Mouse (Mus musculus): ENCODE data around the gene Cbx1. TPM values are rescaled to one million over a fixed set of nuclear protein-coding genes. Genes with fewer than 3 reads are reported as not detected.

Gene Cbx1
- polyA plus RNA-seq, 1 experiment from 2014 or later: 80.2 TPM

DNA sequence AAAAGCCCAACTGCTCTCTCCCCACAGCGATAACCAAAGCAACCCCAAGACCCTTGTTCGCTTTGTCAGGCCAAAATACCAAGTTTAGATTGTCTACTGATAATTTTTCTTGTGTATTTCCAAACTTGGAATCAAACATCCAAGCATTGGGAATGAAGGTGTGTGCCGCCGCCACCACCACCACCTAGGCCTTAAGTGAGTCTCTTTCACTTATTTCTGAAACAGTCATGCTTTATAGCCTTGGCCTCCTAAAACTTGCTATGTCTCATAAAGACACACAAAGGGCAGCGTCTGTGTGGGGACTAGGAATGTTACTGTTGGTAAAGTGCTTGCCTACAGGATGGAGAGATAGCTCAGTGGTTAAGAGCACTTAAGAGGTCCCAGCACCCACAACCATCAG is 25.0 kb downstream of the Cbx1 start:
- H3K9ac ChIP-seq (ENCODE audit: low read depth, low read length): no peak overlapping the region
- H3K9me3 ChIP-seq (ENCODE audit: control insufficient read depth, low read length): no peaks in the 10 kb centered on the region
- 90% methylated on average over 5 of the region's 5 CpGs for WGBS
- H3K36me3 ChIP-seq (ENCODE audit: control insufficient read depth, insufficient read depth, low read length): peaks cover 89% of the 10 kb centered on the region
- DNase-seq (ENCODE audit: low spot score) (no peak), ATAC-seq (ENCODE audit: low read depth) (no peak)
- H3K4me1 ChIP-seq (ENCODE audit: control insufficient read depth, insufficient read depth, low read length): no peaks in the 10 kb centered on the region
- no peak overlapping the region for H3K4me2 ChIP-seq (ENCODE audit: low read depth, low read length)
- H3K27me3 ChIP-seq (replicated peaks; ENCODE audit: control insufficient read depth, insufficient read depth, low read length): no peaks in the 10 kb centered on the region
- no peak overlapping the region for H3K27ac ChIP-seq (replicated peaks; ENCODE audit: low read depth, low read length)
- no peak overlapping the region for H3K4me3 ChIP-seq (ENCODE audit: low read depth, low read length)

DNA sequence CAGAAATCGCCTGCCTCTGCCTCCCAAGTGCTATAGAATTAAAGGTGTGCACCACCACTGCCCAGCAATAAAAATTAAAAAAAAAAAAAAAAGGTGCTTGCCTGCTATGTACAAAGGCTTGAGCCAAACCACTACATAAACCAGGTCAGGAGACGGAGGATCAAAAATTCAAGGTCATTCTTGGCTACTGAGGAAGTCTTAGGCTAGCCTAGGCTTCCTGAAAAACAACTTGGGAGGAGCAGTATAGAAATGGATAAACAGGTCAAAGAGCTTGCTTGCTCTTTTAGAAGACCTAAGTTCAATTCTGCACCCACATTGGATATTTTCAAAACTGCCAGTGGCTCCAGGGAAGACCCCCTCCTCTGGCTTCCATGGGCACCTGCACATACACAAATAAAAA is 25.5 kb downstream of the Cbx1 start:
- Histone ChIP-seq H3K4me1 (ENCODE audit: control insufficient read depth, insufficient read depth, low read length) (no peaks in the 10 kb centered on the region), H3K27ac (replicated peaks; ENCODE audit: low read depth, low read length) (no peak overlapping the region), H3K4me3 (ENCODE audit: low read depth, low read length) (no peak overlapping the region), H3K9me3 (ENCODE audit: control insufficient read depth, low read length) (no peaks in the 10 kb centered on the region), H3K4me2 (ENCODE audit: low read depth, low read length) (no peak overlapping the region), H3K9ac (ENCODE audit: low read depth, low read length) (no peak overlapping the region), H3K27me3 (replicated peaks; ENCODE audit: control insufficient read depth, insufficient read depth, low read length) (no peaks in the 10 kb centered on the region), H3K36me3 (ENCODE audit: control insufficient read depth, insufficient read depth, low read length) (peaks cover 89% of the 10 kb centered on the region)
- DNase-seq (ENCODE audit: low spot score) (no peak), ATAC-seq (ENCODE audit: low read depth) (no peak)
- 82% methylated on average over 2 of the region's 2 CpGs for WGBS

DNA sequence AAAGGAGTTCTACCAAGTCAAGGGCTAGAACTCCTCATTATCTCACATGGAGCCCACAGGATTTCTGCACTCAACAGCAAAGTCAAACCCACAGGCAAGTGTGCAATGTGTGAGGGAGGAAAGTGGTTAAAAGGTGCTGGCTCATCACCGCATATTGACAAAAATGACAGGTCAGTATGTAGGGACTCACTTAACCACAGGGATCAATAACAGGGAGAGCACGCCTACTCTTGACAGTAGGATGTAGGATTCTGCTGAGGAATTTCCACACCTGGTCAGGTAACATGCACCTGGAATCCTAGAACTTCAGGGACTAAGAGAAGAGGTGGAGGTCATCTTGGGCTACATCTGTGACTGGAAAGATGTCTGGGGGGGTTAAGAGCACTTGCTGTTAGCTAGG is 27.0 kb downstream of the Cbx1 start:
- no peak overlapping the region for H3K27ac ChIP-seq (replicated peaks; ENCODE audit: low read depth, low read length)
- H3K4me3 ChIP-seq (ENCODE audit: low read depth, low read length): no peak overlapping the region
- H3K9ac ChIP-seq (ENCODE audit: low read depth, low read length): no peak overlapping the region
- H3K27me3 ChIP-seq (replicated peaks; ENCODE audit: control insufficient read depth, insufficient read depth, low read length): no peaks in the 10 kb centered on the region
- WGBS: 98% methylated on average over 2 of the region's 2 CpGs
- no peaks in the 10 kb centered on the region for H3K9me3 ChIP-seq (ENCODE audit: control insufficient read depth, low read length)
- peaks cover 90% of the 10 kb centered on the region for H3K36me3 ChIP-seq (ENCODE audit: control insufficient read depth, insufficient read depth, low read length)
- DNase-seq (ENCODE audit: low spot score) (no peak), ATAC-seq (ENCODE audit: low read depth) (no peak)
- no peaks in the 10 kb centered on the region for H3K4me1 ChIP-seq (ENCODE audit: control insufficient read depth, insufficient read depth, low read length)
- no peak overlapping the region for H3K4me2 ChIP-seq (ENCODE audit: low read depth, low read length)

DNA sequence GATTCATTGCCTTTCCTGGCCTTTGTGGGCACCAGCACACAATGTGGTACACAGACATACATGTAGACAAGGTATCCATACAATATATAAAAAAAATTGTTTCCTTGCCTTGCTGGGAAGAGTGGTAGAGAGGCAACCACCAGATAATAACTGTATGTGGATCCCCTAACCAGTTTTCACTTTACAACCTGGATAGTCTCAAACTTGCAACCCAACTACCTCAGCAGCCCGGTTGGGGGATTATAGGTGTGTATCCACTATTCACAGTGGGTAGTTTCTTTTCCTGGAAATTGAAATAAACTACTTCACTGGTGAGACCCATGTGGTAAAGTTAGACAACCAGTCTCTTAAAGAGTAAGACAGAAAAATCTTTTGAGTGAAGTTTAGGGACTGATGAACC is 27.6 kb downstream of the Cbx1 start:
- no peak overlapping the region for H3K9ac ChIP-seq (ENCODE audit: low read depth, low read length)
- no peak overlapping the region for H3K4me2 ChIP-seq (ENCODE audit: low read depth, low read length)
- WGBS: 93% methylated on average over 1 of the region's 1 CpGs

DNA sequence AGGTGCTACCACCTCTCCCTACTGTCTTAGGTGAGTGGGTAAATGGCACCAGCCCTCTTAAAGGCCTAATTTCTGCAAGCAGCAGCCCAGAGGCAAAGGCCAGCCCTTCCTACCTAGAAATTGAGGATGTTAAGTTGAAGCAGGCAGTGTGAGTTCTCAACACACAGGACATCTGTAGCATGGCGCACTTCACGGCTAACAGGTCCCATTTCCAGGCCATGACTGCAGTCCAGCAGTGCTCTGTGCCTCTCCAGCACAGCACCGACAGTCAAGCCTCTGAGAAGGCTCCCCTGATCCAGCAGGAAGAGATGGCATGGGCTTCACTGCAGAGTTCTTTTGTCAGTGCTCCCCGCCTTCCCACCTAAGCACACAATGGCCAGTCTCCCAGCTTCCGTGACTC is 28.1 kb downstream of the Cbx1 start:
- H3K36me3 ChIP-seq (ENCODE audit: control insufficient read depth, insufficient read depth, low read length): peaks cover 90% of the 10 kb centered on the region
- H3K9me3 ChIP-seq (ENCODE audit: control insufficient read depth, low read length): no peaks in the 10 kb centered on the region
- no peaks in the 10 kb centered on the region for H3K27me3 ChIP-seq (replicated peaks; ENCODE audit: control insufficient read depth, insufficient read depth, low read length)
- H3K27ac ChIP-seq (replicated peaks; ENCODE audit: low read depth, low read length): no peak overlapping the region
- DNase-seq (ENCODE audit: low spot score): no peak
- no peaks in the 10 kb centered on the region for H3K4me1 ChIP-seq (ENCODE audit: control insufficient read depth, insufficient read depth, low read length)
- WGBS: 92% methylated on average over 5 of the region's 5 CpGs
- ATAC-seq (ENCODE audit: low read depth): no peak
- H3K4me3 ChIP-seq (ENCODE audit: low read depth, low read length): no peak overlapping the region
- H3K9ac ChIP-seq (ENCODE audit: low read depth, low read length): no peak overlapping the region
- H3K4me2 ChIP-seq (ENCODE audit: low read depth, low read length): no peak overlapping the region

More for the DNA sequence above, 27.6 kb downstream of the Cbx1 start:
- H3K27me3 ChIP-seq (replicated peaks; ENCODE audit: control insufficient read depth, insufficient read depth, low read length): no peaks in the 10 kb centered on the region
- ATAC-seq (ENCODE audit: low read depth): no peak
- H3K36me3 ChIP-seq (ENCODE audit: control insufficient read depth, insufficient read depth, low read length): peaks cover 90% of the 10 kb centered on the region
- DNase-seq (ENCODE audit: low spot score): no peak
- no peaks in the 10 kb centered on the region for H3K4me1 ChIP-seq (ENCODE audit: control insufficient read depth, insufficient read depth, low read length)
- H3K9me3 ChIP-seq (ENCODE audit: control insufficient read depth, low read length): no peaks in the 10 kb centered on the region
- no peak overlapping the region for H3K27ac ChIP-seq (replicated peaks; ENCODE audit: low read depth, low read length)
- H3K4me3 ChIP-seq (ENCODE audit: low read depth, low read length): no peak overlapping the region

DNA sequence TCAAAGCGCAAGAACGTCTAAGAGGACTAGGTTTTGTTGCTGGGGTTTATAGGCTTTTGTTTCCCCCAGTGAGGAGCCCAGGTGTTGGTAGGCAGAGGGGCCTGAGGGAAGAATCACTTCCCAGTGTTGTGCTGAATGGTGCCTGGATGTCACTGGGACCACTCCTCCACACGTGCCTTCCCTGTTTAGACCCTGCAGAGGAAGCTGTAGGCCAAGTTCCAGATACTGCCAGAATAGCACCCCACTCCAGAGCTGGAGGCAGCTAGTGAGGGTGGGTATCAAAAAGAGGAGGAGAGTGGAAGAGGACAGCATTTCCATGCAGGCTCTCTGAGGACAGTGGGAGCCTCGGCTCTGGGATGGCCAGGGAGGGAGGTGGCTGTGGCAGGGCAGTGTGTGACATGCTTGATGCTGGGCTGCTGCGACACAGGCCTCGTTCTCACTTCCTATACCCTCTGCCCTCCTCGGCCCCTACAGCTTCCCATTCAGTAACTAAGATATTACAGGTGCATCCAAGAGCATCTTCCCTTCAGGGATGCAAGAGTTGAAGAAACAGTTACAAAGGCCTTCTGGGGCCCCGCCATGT is 29.3 kb downstream of the Cbx1 start:
- peaks cover 90% of the 10 kb centered on the region for H3K36me3 ChIP-seq (ENCODE audit: control insufficient read depth, insufficient read depth, low read length)
- ATAC-seq (ENCODE audit: low read depth) (no peak), DNase-seq (ENCODE audit: low spot score) (no peak)
- H3K4me3 ChIP-seq (ENCODE audit: low read depth, low read length): no peak overlapping the region
- no peak overlapping the region for H3K4me2 ChIP-seq (ENCODE audit: low read depth, low read length)
- 86% methylated on average over 8 of the region's 8 CpGs for WGBS
- peaks cover 3% of the 10 kb centered on the region; the same call in 1 of the 2 replicates for H3K4me1 ChIP-seq (ENCODE audit: control insufficient read depth, insufficient read depth, low read length)
- no peak overlapping the region for H3K27ac ChIP-seq (replicated peaks; ENCODE audit: low read depth, low read length)
- H3K9ac ChIP-seq (ENCODE audit: low read depth, low read length): no peak overlapping the region
- H3K27me3 ChIP-seq (replicated peaks; ENCODE audit: control insufficient read depth, insufficient read depth, low read length): no peaks in the 10 kb centered on the region
- H3K9me3 ChIP-seq (ENCODE audit: control insufficient read depth, low read length): no peaks in the 10 kb centered on the region

DNA sequence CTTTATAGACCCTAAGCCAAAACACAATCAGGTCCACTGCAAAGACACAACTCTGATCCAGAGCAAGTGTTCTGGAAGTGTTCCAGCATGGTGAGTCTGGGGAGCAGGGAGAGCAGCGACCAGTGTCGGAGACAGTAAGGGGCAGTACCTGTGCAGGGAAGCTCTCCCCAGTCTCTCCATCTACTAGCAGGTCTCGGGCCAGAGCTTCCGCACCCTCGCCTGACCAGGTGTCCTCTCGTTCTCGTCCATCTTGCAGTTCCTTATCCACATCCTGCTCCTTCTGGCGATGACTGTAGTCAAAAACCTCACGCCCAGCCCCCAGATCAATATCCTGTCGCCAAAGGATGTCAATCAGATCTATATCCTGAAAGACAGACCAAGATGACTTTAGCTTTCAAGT is 33.0 kb downstream of the Cbx1 start:
- 83% methylated on average over 10 of the region's 10 CpGs for WGBS
- no peak overlapping the region for H3K27ac ChIP-seq (replicated peaks; ENCODE audit: low read depth, low read length)
- H3K9ac ChIP-seq (ENCODE audit: low read depth, low read length): no peak overlapping the region
- ATAC-seq (ENCODE audit: low read depth) (no peak), DNase-seq (ENCODE audit: low spot score) (no peak)
- no peak overlapping the region for H3K4me3 ChIP-seq (ENCODE audit: low read depth, low read length)
- H3K4me2 ChIP-seq (ENCODE audit: low read depth, low read length): no peak overlapping the region
- peaks cover 75% of the 10 kb centered on the region for H3K36me3 ChIP-seq (ENCODE audit: control insufficient read depth, insufficient read depth, low read length)
- no peaks in the 10 kb centered on the region for H3K9me3 ChIP-seq (ENCODE audit: control insufficient read depth, low read length)
- peaks cover 38% of the 10 kb centered on the region for H3K4me1 ChIP-seq (ENCODE audit: control insufficient read depth, insufficient read depth, low read length)
- no peaks in the 10 kb centered on the region for H3K27me3 ChIP-seq (replicated peaks; ENCODE audit: control insufficient read depth, insufficient read depth, low read length)

DNA sequence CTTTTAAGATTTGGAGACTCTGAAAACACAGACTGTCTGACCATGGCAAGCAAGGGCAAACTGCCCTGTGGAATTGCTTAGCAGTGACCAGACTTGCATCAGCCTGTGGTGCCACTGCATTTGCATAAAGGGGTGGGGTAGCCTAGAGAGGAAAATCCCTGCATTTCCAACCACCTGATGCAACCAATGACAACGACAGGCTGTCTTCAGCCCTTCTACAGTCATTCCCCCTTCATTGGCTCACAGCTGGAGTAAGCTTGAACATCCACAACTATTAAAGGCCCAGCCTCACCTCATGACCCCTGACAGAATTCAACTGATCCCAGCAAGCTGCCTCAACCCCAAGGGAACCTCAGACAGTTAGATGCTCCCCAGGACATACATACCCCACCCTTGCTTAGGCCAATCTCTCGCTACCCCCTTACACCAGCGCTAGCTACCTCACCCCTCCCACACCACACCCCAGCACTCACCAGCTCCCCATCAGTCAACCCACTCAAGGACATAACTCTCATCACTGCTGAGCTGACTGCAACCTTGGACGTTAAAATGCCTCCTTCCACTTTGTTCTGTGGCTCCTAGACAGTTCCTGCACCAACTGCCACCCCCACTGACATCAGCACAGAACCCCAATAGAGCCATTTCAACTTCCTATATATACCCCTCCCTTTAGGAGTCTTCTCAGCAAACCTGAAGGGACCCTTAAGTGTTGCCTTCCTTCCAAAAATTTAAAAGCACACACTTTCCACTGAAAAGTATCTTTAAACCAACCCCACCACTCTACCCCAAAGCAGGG is 33.9 kb downstream of the Cbx1 start:
- peak overlapping the region; percentile 90 for H3K4me2 ChIP-seq (ENCODE audit: low read depth, low read length)
- H3K27me3 ChIP-seq (replicated peaks; ENCODE audit: control insufficient read depth, insufficient read depth, low read length): no peaks in the 10 kb centered on the region
- peaks cover 44% of the 10 kb centered on the region for H3K4me1 ChIP-seq (ENCODE audit: control insufficient read depth, insufficient read depth, low read length)
- no peak overlapping the region for H3K27ac ChIP-seq (replicated peaks; ENCODE audit: low read depth, low read length)
- DNase-seq (ENCODE audit: low spot score): no peak
- H3K9ac ChIP-seq (ENCODE audit: low read depth, low read length): peak overlapping the region; percentile 62; the same call in 1 of the 2 replicates
- no peak for ATAC-seq (ENCODE audit: low read depth)
- no peaks in the 10 kb centered on the region for H3K9me3 ChIP-seq (ENCODE audit: control insufficient read depth, low read length)
- H3K36me3 ChIP-seq (ENCODE audit: control insufficient read depth, insufficient read depth, low read length): peaks cover 75% of the 10 kb centered on the region
- 42% methylated on average over 4 of the region's 4 CpGs for WGBS
- H3K4me3 ChIP-seq (ENCODE audit: low read depth, low read length): peak overlapping the region; percentile 44

DNA sequence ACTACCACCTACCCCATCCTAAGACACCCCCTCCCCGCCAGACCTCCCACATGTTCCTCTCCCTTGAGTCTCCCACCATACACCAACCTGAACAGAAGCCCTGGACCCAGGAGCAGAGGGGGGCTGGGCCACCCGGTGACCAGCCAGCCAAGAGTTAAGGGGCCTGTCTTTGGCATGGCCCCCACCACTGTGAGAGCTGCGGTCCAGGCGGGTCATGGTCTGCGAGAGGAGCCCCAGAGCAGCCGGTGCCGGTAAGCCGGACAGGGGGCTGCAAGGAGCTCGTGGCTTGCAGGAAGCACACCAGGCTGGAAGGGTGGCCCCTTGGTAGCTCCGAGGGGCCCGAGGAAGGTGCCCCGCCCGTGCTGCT is 34.5 kb downstream of the Cbx1 start:
- WGBS: 12% methylated on average over 6 of the region's 13 CpGs
- ATAC-seq (ENCODE audit: low read depth): no peak
- Histone ChIP-seq H3K9me3 (ENCODE audit: control insufficient read depth, low read length) (no peaks in the 10 kb centered on the region), H3K27me3 (replicated peaks; ENCODE audit: control insufficient read depth, insufficient read depth, low read length) (no peaks in the 10 kb centered on the region), H3K4me3 (ENCODE audit: low read depth, low read length) (peak overlapping the region; percentile 44), H3K9ac (ENCODE audit: low read depth, low read length) (peak overlapping the region; percentile 62), H3K27ac (replicated peaks; ENCODE audit: low read depth, low read length) (peak overlapping the region; percentile 73), H3K4me2 (ENCODE audit: low read depth, low read length) (peak overlapping the region; percentile 90), H3K36me3 (ENCODE audit: control insufficient read depth, insufficient read depth, low read length) (peaks cover 69% of the 10 kb centered on the region), H3K4me1 (ENCODE audit: control insufficient read depth, insufficient read depth, low read length) (peaks cover 50% of the 10 kb centered on the region)
- no peak for DNase-seq (ENCODE audit: low spot score)

All from embryonic facial prominence, embryonic 14.5 days (tissue).